Mouse (Mus musculus) bone marrow, adult 2 months (tissue): ENCODE results near the gene Las1l.

Experiments used
- CTCF ChIP-seq: fragments of 200-500 bp; IDR thresholded peaks from 2 replicates; pipeline ENCODE4 v1.5.1; 2011; ENCODE audit warnings: low read length, control low read depth; ENCODE audit not compliant: control insufficient read depth, insufficient read depth
- POLR2A ChIP-seq: fragments of 200-500 bp; IDR thresholded peaks from 2 replicates; pipeline ENCODE4 v1.6.1; 2011; ENCODE audit warnings: low read depth, mild to moderate bottlenecking, control low read depth, low read length, borderline replicate concordance; ENCODE audit not compliant: control insufficient read depth

GRCm38 (mm10) chrX:95968594-95968965 lies 11.8 kb upstream of the Las1l start:
- no peak for TF ChIP-seq POLR2A
- no peak for TF ChIP-seq CTCF
